Mouse (Mus musculus) myocyte (in vitro differentiated cells): Measurements from ENCODE around the gene Tmprss9. TPM values are rescaled to one million over a fixed set of nuclear protein-coding genes. Genes with fewer than 3 reads are reported as not detected.

Source experiments
- H3K27me3 ChIP-seq: one replicate; pipeline ENCODE4 v1.6.1; 2011; ENCODE audit not compliant: control insufficient read depth, insufficient read depth, insufficient read length
- H3K36me3 ChIP-seq: one replicate; pipeline ENCODE4 v1.6.1; 2011; ENCODE audit not compliant: control insufficient read depth, insufficient read depth
- H3K4me2 ChIP-seq: one replicate; pipeline ENCODE4 v1.6.1; 2011; ENCODE audit warnings: low read depth, control low read depth
- H3K4me3 ChIP-seq: one replicate; pipeline ENCODE4 v1.5.1; 2011; ENCODE audit warnings: mild to moderate bottlenecking, control low read depth, moderate library complexity
- H3K79me2 ChIP-seq: one replicate; pipeline ENCODE4 v1.6.1; 2011; ENCODE audit not compliant: control insufficient read depth, insufficient read depth
- H3ac ChIP-seq: one replicate; pipeline ENCODE4 v1.6.1; 2011; ENCODE audit not compliant: control insufficient read depth, insufficient read length
- CEBPB ChIP-seq: IDR thresholded peaks from 2 replicates; pipeline ENCODE4 v1.6.1; 2011; ENCODE audit warnings: mild to moderate bottlenecking, moderate library complexity; ENCODE audit not compliant: poor library complexity, insufficient read depth, severe bottlenecking
- E2F4 ChIP-seq: IDR thresholded peaks from one replicate; pipeline ENCODE4 v1.6.1; 2011; ENCODE audit warnings: mild to moderate bottlenecking, control low read depth, moderate library complexity; ENCODE audit not compliant: insufficient read depth
- MAX ChIP-seq: IDR thresholded peaks from one replicate; pipeline ENCODE4 v1.6.1; 2011; ENCODE audit warnings: low read depth, mild to moderate bottlenecking, control low read depth
- MYOD1 ChIP-seq, 3 experiments: IDR thresholded peaks; one replicate each; pipeline ENCODE4 v1.6.1; 2011; ENCODE audit warnings: control low read depth in 2 of 3, low read depth in 2 of 3, mild to moderate bottlenecking in 2 of 3, moderate library complexity in 1 of 3; ENCODE audit not compliant: insufficient read length in 2 of 3, control insufficient read depth in 1 of 3
- MYOG ChIP-seq, 3 experiments: IDR thresholded peaks; one replicate each; pipeline ENCODE4 v1.6.1; 2011; ENCODE audit warnings: control low read depth in 2 of 3, low read depth in 2 of 3, mild to moderate bottlenecking in 2 of 3; ENCODE audit not compliant: insufficient read length in 2 of 3, control insufficient read depth in 1 of 3, insufficient read depth in 1 of 3
- POLR2A ChIP-seq: IDR thresholded peaks from one replicate; pipeline ENCODE4 v1.6.1; 2011; ENCODE audit warnings: low read depth, mild to moderate bottlenecking, control low read depth, moderate library complexity; ENCODE audit not compliant: insufficient read length
- POLR2AphosphoS2 ChIP-seq: IDR thresholded peaks from one replicate; pipeline ENCODE4 v1.6.1; 2011; ENCODE audit warnings: low read depth, control low read depth; ENCODE audit not compliant: insufficient read length
- REST ChIP-seq: IDR thresholded peaks from one replicate; pipeline ENCODE4 v1.6.1; 2011; ENCODE audit warnings: mild to moderate bottlenecking, control low read depth, moderate library complexity; ENCODE audit not compliant: insufficient read depth, insufficient read length
- SRF ChIP-seq: IDR thresholded peaks from one replicate; pipeline ENCODE4 v1.6.1; 2011; ENCODE audit warnings: low read depth; ENCODE audit not compliant: control insufficient read depth, insufficient read length
- TCF12 ChIP-seq: IDR thresholded peaks from one replicate; pipeline ENCODE4 v1.6.1; 2011; ENCODE audit warnings: mild to moderate bottlenecking, control low read depth; ENCODE audit not compliant: poor library complexity, insufficient read depth, severe bottlenecking
- TCF3 ChIP-seq: IDR thresholded peaks from one replicate; pipeline ENCODE4 v1.6.1; 2011; ENCODE audit warnings: low read depth, control low read depth; ENCODE audit not compliant: insufficient read length
- USF1 ChIP-seq: IDR thresholded peaks from one replicate; pipeline ENCODE4 v1.6.1; 2011; ENCODE audit warnings: low read depth, mild to moderate bottlenecking, control low read depth, moderate library complexity
- polyA plus RNA-seq: library from polyadenylated mRNA; unstranded; fragments of >200 nt; fragmentation: generic; extraction: Trizol; gene quantifications from one replicate; pipeline ENCODE4 v1.2.1, GENCODE M21; 2012; ENCODE audit warnings: missing spikeins

Gene Tmprss9
- 0.05 TPM for polyA plus RNA-seq

GRCm38 (mm10) chr10:80871581-80871980, at the start of gene Tmprss9:
Gene Tmprss9, plus strand, starts transcription at chr10:80871848.
- H3K36me3 ChIP-seq = no peaks in the 10 kb centered on the region
- no peak within 1 kb of the TSS for H3K4me3 ChIP-seq
- H3K27me3 ChIP-seq = peaks cover 12% of the 10 kb centered on the region
- TF ChIP-seq USF1 (no peak), POLR2AphosphoS2 (no peak), POLR2A (no peak), CEBPB (no peak)
- H3K4me2 ChIP-seq = no peak within 1 kb of the TSS
- H3K79me2 ChIP-seq = no peaks in the 10 kb centered on the region
- no peak within 1 kb of the TSS for H3ac ChIP-seq

- Histone ChIP-seq H3K27me3 (no peaks in the 10 kb centered on the region), H3K4me3 (no peak overlapping the region), H3K79me2 (peaks cover 3% of the 10 kb centered on the region), H3K4me2 (no peak overlapping the region), H3K36me3 (no peaks in the 10 kb centered on the region), H3ac (no peak overlapping the region)
- TF ChIP-seq POLR2AphosphoS2 (no peak), E2F4 (no peak), USF1 (no peak), MAX (no peak), SRF (no peak), CEBPB (no peak), REST (no peak), MYOG (IDR thresholded peaks at IDR 0.05; ENCODE audit: control insufficient read depth in 1 of 3, insufficient read depth in 1 of 3, insufficient read length in 2 of 3, low read depth in 2 of 3) (no peak), MYOD1 (IDR thresholded peaks at IDR 0.05; ENCODE audit: control insufficient read depth in 1 of 3, insufficient read length in 2 of 3, low read depth in 2 of 3) (no peak), TCF12 (no peak), POLR2A (no peak), TCF3 (no peak)
Observed at GRCm38 (mm10) chr10:80821991-80822390, 49.7 kb upstream of the Tmprss9 start.

GRCm38 (mm10) chr10:80822528-80822927, 49.1 kb upstream of the Tmprss9 start:
- H3ac ChIP-seq = no peak overlapping the region
- TF ChIP-seq REST (no peak), MAX (no peak), MYOG (IDR thresholded peaks at IDR 0.05; ENCODE audit: control insufficient read depth in 1 of 3, insufficient read depth in 1 of 3, insufficient read length in 2 of 3, low read depth in 2 of 3) (no peak), TCF3 (no peak), CEBPB (no peak), SRF (no peak), POLR2A (no peak), E2F4 (no peak), TCF12 (no peak), USF1 (no peak), POLR2AphosphoS2 (no peak), MYOD1 (IDR thresholded peaks at IDR 0.05; ENCODE audit: control insufficient read depth in 1 of 3, insufficient read length in 2 of 3, low read depth in 2 of 3) (no peak)
- no peak overlapping the region for H3K4me2 ChIP-seq
- peaks cover 8% of the 10 kb centered on the region for H3K79me2 ChIP-seq
- H3K4me3 ChIP-seq = no peak overlapping the region
- no peaks in the 10 kb centered on the region for H3K27me3 ChIP-seq
- no peaks in the 10 kb centered on the region for H3K36me3 ChIP-seq

GRCm38 (mm10) chr10:80823316-80823715, 48.3 kb upstream of the Tmprss9 start:
- no peaks in the 10 kb centered on the region for H3K27me3 ChIP-seq
- no peak overlapping the region for H3ac ChIP-seq
- no peaks in the 10 kb centered on the region for H3K36me3 ChIP-seq
- H3K4me3 ChIP-seq = no peak overlapping the region
- H3K4me2 ChIP-seq = no peak overlapping the region
- H3K79me2 ChIP-seq = peaks cover 16% of the 10 kb centered on the region
- no peak for TF ChIP-seq MAX
- TF ChIP-seq TCF3 = no peak
- TF ChIP-seq MYOD1 (IDR thresholded peaks at IDR 0.05; ENCODE audit: control insufficient read depth in 1 of 3, insufficient read length in 2 of 3, low read depth in 2 of 3) = no peak
- no peak for TF ChIP-seq REST
- no peak for TF ChIP-seq E2F4
- no peak for TF ChIP-seq TCF12
- TF ChIP-seq USF1 = no peak
- TF ChIP-seq POLR2AphosphoS2 = no peak
- TF ChIP-seq CEBPB = no peak
- TF ChIP-seq POLR2A = no peak
- no peak for TF ChIP-seq MYOG (IDR thresholded peaks at IDR 0.05; ENCODE audit: control insufficient read depth in 1 of 3, insufficient read depth in 1 of 3, insufficient read length in 2 of 3, low read depth in 2 of 3)
- TF ChIP-seq SRF = no peak
